26 mouse cellular contexts compared by ENCODE assay signal in genomic region chr2:139629653-139630052, GRCm38 (mm10). TPM values are rescaled to one million over a fixed set of nuclear protein-coding genes. Genes with fewer than 3 reads are reported as not detected.
"Had no signal": no experiment of that assay in that cellular context is flagged by ENCODE, and none has a peak within 500 bp of the region (broad histone marks: within the 10 kb centered on the region; RNA-seq: fewer than 3 reads in every experiment).

No protein-coding gene starts in this region.

- H3K27ac ChIP-seq: gastrocnemius, adult 2 months; heart, embryonic 10.5 days; hindbrain, embryonic 10.5 days; hindbrain, embryonic 12.5 days; hindbrain, embryonic 14.5 days; intestine, embryonic 15.5 days; layer of hippocampus, adult 2 months; left cerebral cortex, adult 2 months; limb, embryonic 10.5 days; limb, embryonic 12.5 days; liver, embryonic 13.5 days; liver, embryonic 15.5 days had no signal

- H3K36me3 ChIP-seq: heart, embryonic 10.5 days; heart, embryonic 12.5 days; hindbrain, embryonic 10.5 days; hindbrain, embryonic 12.5 days; intestine, embryonic 15.5 days; limb, embryonic 10.5 days; limb, embryonic 12.5 days; liver, embryonic 13.5 days; liver, embryonic 15.5 days had no signal

- H3K4me3 ChIP-seq: gastrocnemius, adult 2 months; heart, embryonic 10.5 days; heart, embryonic 12.5 days; hindbrain, embryonic 10.5 days; hindbrain, embryonic 12.5 days; intestine, embryonic 15.5 days; layer of hippocampus, adult 2 months; left cerebral cortex, adult 2 months; limb, embryonic 10.5 days; limb, embryonic 12.5 days; liver, embryonic 13.5 days; liver, embryonic 15.5 days had no signal

- ATAC-seq: forebrain, embryonic 16.5 days; hindbrain, embryonic 16.5 days; inflammation-experienced regulatory T-cells, adult 6 months; intestine, embryonic 15.5 days; intestine, postnatal 0 days had no signal

- H3K9me3 ChIP-seq: heart, embryonic 10.5 days; heart, embryonic 12.5 days; hindbrain, embryonic 10.5 days; hindbrain, embryonic 12.5 days; intestine, embryonic 15.5 days; limb, embryonic 10.5 days; limb, embryonic 12.5 days; liver, embryonic 13.5 days; liver, embryonic 15.5 days had no signal

- H3K9ac ChIP-seq: heart, embryonic 12.5 days; hindbrain, embryonic 12.5 days; hindbrain, embryonic 14.5 days; intestine, embryonic 15.5 days; limb, embryonic 12.5 days; liver, embryonic 13.5 days; liver, embryonic 15.5 days had no signal

- H3K4me2 ChIP-seq: heart, embryonic 12.5 days; hindbrain, embryonic 12.5 days; hindbrain, embryonic 14.5 days; intestine, embryonic 15.5 days; limb, embryonic 12.5 days; liver, embryonic 11.5 days; liver, embryonic 13.5 days; liver, embryonic 15.5 days had no signal

- DNase-seq: gastrocnemius, adult 2 months; gastrocnemius, postnatal 10 days; gastrocnemius, postnatal 25 days; heart, adult 18-20 months; heart, postnatal 10 days; heart, postnatal 4 days; kidney, adult 8-10 months; kidney, postnatal 36 days; liver; liver, embryonic 13.5 days had no signal

- H3K4me1 ChIP-seq: heart, embryonic 10.5 days; hindbrain, embryonic 10.5 days; hindbrain, embryonic 12.5 days; intestine, embryonic 15.5 days; liver, embryonic 13.5 days; liver, embryonic 15.5 days had no signal

- H3K27me3 ChIP-seq: heart, embryonic 12.5 days; hindbrain, embryonic 12.5 days; intestine, embryonic 15.5 days; limb, embryonic 12.5 days; liver, embryonic 13.5 days; liver, embryonic 15.5 days had no signal

RNA-seq across cellular contexts. Expression of gene Ism1, which starts 48.3 kb away (rescaled TPM):
- polyA plus RNA-seq: liver, embryonic 13.5 days had no signal
